Mouse (Mus musculus): ENCODE data around the gene C1qtnf6. TPM values are rescaled to one million over a fixed set of nuclear protein-coding genes. Genes with fewer than 3 reads are reported as not detected.

Gene C1qtnf6
- total and polyA plus RNA-seq, 3 experiments = 0.15 to 1.3 TPM; not detected in 1

- TF ChIP-seq RCOR1 (IDR thresholded peaks at IDR 0.05; ENCODE audit: low read depth, low read length) (no peak), KAT2A (conservative IDR thresholded peaks at IDR 0.05; ENCODE audit: low read depth, low read length) (no peak), MYB (IDR thresholded peaks at IDR 0.05; ENCODE audit: low read depth, low read length) (no peak), MXI1 (IDR thresholded peaks at IDR 0.05; ENCODE audit: low read depth, low read length) (no peak), ZMIZ1 (IDR thresholded peaks at IDR 0.05; ENCODE audit: low read depth, low read length) (no peak), MAX (IDR thresholded peaks at IDR 0.05; ENCODE audit: low read length) (no peak), BHLHE40 (IDR thresholded peaks at IDR 0.05; ENCODE audit: borderline replicate concordance, low read depth, low read length) (no peak), MAZ (IDR thresholded peaks at IDR 0.05; ENCODE audit: low read depth, low read length) (no peak), RAD21 (IDR thresholded peaks at IDR 0.05; ENCODE audit: low read depth, low read length) (no peak), SIN3A (IDR thresholded peaks at IDR 0.05; ENCODE audit: low read length) (no peak), TAL1 (IDR thresholded peaks at IDR 0.05; ENCODE audit: low read length) (no peak), NRF1 (IDR thresholded peaks at IDR 0.05; ENCODE audit: insufficient read depth, low read depth, low read length, poor library complexity, severe bottlenecking) (no peak), EP300 (IDR thresholded peaks at IDR 0.05; ENCODE audit: low read depth in 1 of 2, low read length in 2 of 2) (no peak), GATA1 (IDR thresholded peaks at IDR 0.05; ENCODE audit: low read depth, low read length) (no peak)
- H3K79me2 ChIP-seq (ENCODE audit: control insufficient read depth, insufficient read depth, low read length, poor library complexity) = no peaks in the 10 kb centered on the region
- no peaks in the 10 kb centered on the region for H3K9me3 ChIP-seq (replicated peaks; ENCODE audit: insufficient read depth, low read length)
- H3K27ac ChIP-seq (ENCODE audit: control insufficient read depth, low read depth, low read length) = no peak overlapping the region
- H3K4me3 ChIP-seq (ENCODE audit: control insufficient read depth in 1 of 2, insufficient read depth in 1 of 2, low read depth in 2 of 2, low read length in 2 of 2) = no peak overlapping the region
- peaks cover 18 to 27% of the 10 kb centered on the region in 2 experiments for H3K27me3 ChIP-seq (ENCODE audit: control insufficient read depth in 1 of 2, insufficient read depth in 2 of 2, low read length in 2 of 2)
- no peak for DNase-seq (ENCODE audit: low read depth, low spot score)
- H3K36me3 ChIP-seq (ENCODE audit: control insufficient read depth in 1 of 2, insufficient read depth in 2 of 2, low read length in 2 of 2) = no peaks in the 10 kb centered on the region
- no peaks in the 10 kb centered on the region for H3K4me1 ChIP-seq (ENCODE audit: control insufficient read depth in 1 of 2, insufficient read depth in 2 of 2, low read length in 2 of 2)
- H3K9ac ChIP-seq (ENCODE audit: control insufficient read depth, low read depth, low read length, poor library complexity, severe bottlenecking) = no peak overlapping the region
Observed at GRCm38 (mm10) chr15:78486564-78486963, 44.7 kb downstream of the C1qtnf6 start.

GRCm38 (mm10) chr15:78483311-78483710 lies 47.9 kb downstream of the C1qtnf6 start:
- Histone ChIP-seq H3K36me3 (ENCODE audit: control insufficient read depth in 1 of 2, insufficient read depth in 2 of 2, low read length in 2 of 2) (no peaks in the 10 kb centered on the region), H3K27ac (ENCODE audit: control insufficient read depth, low read depth, low read length) (no peak overlapping the region), H3K9ac (ENCODE audit: control insufficient read depth, low read depth, low read length, poor library complexity, severe bottlenecking) (no peak overlapping the region), H3K4me3 (ENCODE audit: control insufficient read depth in 1 of 2, insufficient read depth in 1 of 2, low read depth in 2 of 2, low read length in 2 of 2) (no peak overlapping the region), H3K27me3 (ENCODE audit: control insufficient read depth in 1 of 2, insufficient read depth in 2 of 2, low read length in 2 of 2) (peaks cover 18 to 24% of the 10 kb centered on the region in 2 experiments), H3K9me3 (replicated peaks; ENCODE audit: insufficient read depth, low read length) (no peaks in the 10 kb centered on the region), H3K4me1 (ENCODE audit: control insufficient read depth in 1 of 2, insufficient read depth in 2 of 2, low read length in 2 of 2) (no peaks in the 10 kb centered on the region), H3K79me2 (ENCODE audit: control insufficient read depth, insufficient read depth, low read length, poor library complexity) (no peaks in the 10 kb centered on the region)
- DNase-seq (ENCODE audit: low read depth, low spot score) = no peak
- TF ChIP-seq MAFK (IDR thresholded peaks at IDR 0.05; ENCODE audit: borderline replicate concordance, low read depth, low read length) = no peak
- no peak for TF ChIP-seq POLR2AphosphoS5 (IDR thresholded peaks at IDR 0.05; ENCODE audit: borderline replicate concordance, low read depth, low read length)
- TF ChIP-seq ZC3H11A (IDR thresholded peaks at IDR 0.05; ENCODE audit: low read depth, low read length) = no peak
- TF ChIP-seq USF1 (IDR thresholded peaks at IDR 0.05; ENCODE audit: low read depth, low read length) = no peak
- TF ChIP-seq RAD21 (IDR thresholded peaks at IDR 0.05; ENCODE audit: low read depth, low read length) = no peak
- TF ChIP-seq CHD2 (IDR thresholded peaks at IDR 0.05; ENCODE audit: low read length) = no peak
- TF ChIP-seq KAT2A (conservative IDR thresholded peaks at IDR 0.05; ENCODE audit: low read depth, low read length) = no peak
- TF ChIP-seq RCOR1 (IDR thresholded peaks at IDR 0.05; ENCODE audit: low read depth, low read length) = no peak
- TF ChIP-seq TCF12 (IDR thresholded peaks at IDR 0.05; ENCODE audit: low read depth, low read length) = no peak
- no peak for TF ChIP-seq CHD1 (IDR thresholded peaks at IDR 0.05; ENCODE audit: low read depth, low read length)
- no peak for TF ChIP-seq TAL1 (IDR thresholded peaks at IDR 0.05; ENCODE audit: low read length)
- TF ChIP-seq MYC (IDR thresholded peaks at IDR 0.05; ENCODE audit: low read depth, low read length) = no peak
- TF ChIP-seq E2F4 (IDR thresholded peaks at IDR 0.05; ENCODE audit: borderline replicate concordance, low read depth, low read length) = no peak
- no peak for TF ChIP-seq POLR2AphosphoS2 (IDR thresholded peaks at IDR 0.05; ENCODE audit: low read length)
- no peak for TF ChIP-seq ZMIZ1 (IDR thresholded peaks at IDR 0.05; ENCODE audit: low read depth, low read length)
- no peak for TF ChIP-seq BHLHE40 (IDR thresholded peaks at IDR 0.05; ENCODE audit: borderline replicate concordance, low read depth, low read length)
- no peak for TF ChIP-seq ZKSCAN1 (IDR thresholded peaks at IDR 0.05; ENCODE audit: low read depth, low read length)
- no peak for TF ChIP-seq SMC3 (IDR thresholded peaks at IDR 0.05; ENCODE audit: low read depth, low read length)
- TF ChIP-seq MXI1 (IDR thresholded peaks at IDR 0.05; ENCODE audit: low read depth, low read length) = no peak

Measured in MEL (cell line).